Mouse (Mus musculus): ENCODE data around the gene Mettl9.
A peak's percentile ranks its signal among the peaks of the same experiment; 100 is the strongest.

- TF ChIP-seq CTCF (IDR thresholded peaks at IDR 0.05; ENCODE audit: low read depth) = peak; percentile 83
- no peak for TF ChIP-seq EP300 (IDR thresholded peaks at IDR 0.05; ENCODE audit: low read depth)
Measured at GRCm38 (mm10) chr7:121077829-121078228, 43.6 kb downstream of the Mettl9 start.
